Mouse (Mus musculus) forebrain, embryonic 12.5 days (tissue): ENCODE data around the gene Lmo1. TPM values are rescaled to one million over a fixed set of nuclear protein-coding genes. Genes with fewer than 3 reads are reported as not detected.
A peak's percentile ranks its signal among the peaks of the same experiment; 100 is the strongest.

Source experiments
- ATAC-seq: fragments of 200-750 bp; cut with Nextera tagmentation; 2 replicates; pipeline ENCODE4 v1.8.0; 2017; ENCODE audit warnings: moderate TSS enrichment; ENCODE audit not compliant: low FRiP score
- H3K27ac ChIP-seq: fragments of 300-500 bp; sonication (generic); 2 replicates; pipeline ENCODE4 v1.5.1; 2016; ENCODE audit warnings: mild to moderate bottlenecking
- H3K27me3 ChIP-seq: fragments of 300-500 bp; sonication (generic); 2 replicates; pipeline ENCODE4 v1.6.1; 2016; ENCODE audit warnings: mild to moderate bottlenecking
- H3K36me3 ChIP-seq: fragments of 300-500 bp; sonication (generic); replicated peaks from 2 replicates; pipeline ENCODE4 v1.6.1; 2016; ENCODE audit warnings: mild to moderate bottlenecking
- H3K4me1 ChIP-seq: fragments of 300-500 bp; sonication (generic); 2 replicates; pipeline ENCODE4 v1.6.1; 2016
- H3K4me2 ChIP-seq: fragments of 300-500 bp; sonication (generic); 2 replicates; pipeline ENCODE4 v1.6.1; 2016; ENCODE audit warnings: mild to moderate bottlenecking, moderate library complexity
- H3K4me3 ChIP-seq: fragments of 300-500 bp; sonication (generic); replicated peaks from 2 replicates; pipeline ENCODE4 v1.5.1; 2016; ENCODE audit warnings: mild to moderate bottlenecking
- H3K9ac ChIP-seq: fragments of 300-500 bp; sonication (generic); 2 replicates; pipeline ENCODE4 v1.6.1; 2016; ENCODE audit warnings: mild to moderate bottlenecking
- H3K9me3 ChIP-seq: fragments of 300-500 bp; sonication (generic); 2 replicates; pipeline ENCODE4 v1.6.1; 2016
- WGBS: fragments of 180-500 bp; shearing (Covaris S2); methylation state at CpG from one replicate; pipeline ENCODE4 v1.1.7; 2016; 5-methylcytosine and 5-hydroxymethylcytosine counted together
- polyA plus RNA-seq: library from polyadenylated mRNA; unstranded; fragments of >200 nt; fragmentation: Nextera tagmentation; extraction: Ambion mirVana; gene quantifications from 2 replicates; pipeline ENCODE4 v1.2.1, GENCODE M21; 2016

Lmo1 gene
- polyA plus RNA-seq, 1 experiment from 2014 or later, result 119 TPM

DNA sequence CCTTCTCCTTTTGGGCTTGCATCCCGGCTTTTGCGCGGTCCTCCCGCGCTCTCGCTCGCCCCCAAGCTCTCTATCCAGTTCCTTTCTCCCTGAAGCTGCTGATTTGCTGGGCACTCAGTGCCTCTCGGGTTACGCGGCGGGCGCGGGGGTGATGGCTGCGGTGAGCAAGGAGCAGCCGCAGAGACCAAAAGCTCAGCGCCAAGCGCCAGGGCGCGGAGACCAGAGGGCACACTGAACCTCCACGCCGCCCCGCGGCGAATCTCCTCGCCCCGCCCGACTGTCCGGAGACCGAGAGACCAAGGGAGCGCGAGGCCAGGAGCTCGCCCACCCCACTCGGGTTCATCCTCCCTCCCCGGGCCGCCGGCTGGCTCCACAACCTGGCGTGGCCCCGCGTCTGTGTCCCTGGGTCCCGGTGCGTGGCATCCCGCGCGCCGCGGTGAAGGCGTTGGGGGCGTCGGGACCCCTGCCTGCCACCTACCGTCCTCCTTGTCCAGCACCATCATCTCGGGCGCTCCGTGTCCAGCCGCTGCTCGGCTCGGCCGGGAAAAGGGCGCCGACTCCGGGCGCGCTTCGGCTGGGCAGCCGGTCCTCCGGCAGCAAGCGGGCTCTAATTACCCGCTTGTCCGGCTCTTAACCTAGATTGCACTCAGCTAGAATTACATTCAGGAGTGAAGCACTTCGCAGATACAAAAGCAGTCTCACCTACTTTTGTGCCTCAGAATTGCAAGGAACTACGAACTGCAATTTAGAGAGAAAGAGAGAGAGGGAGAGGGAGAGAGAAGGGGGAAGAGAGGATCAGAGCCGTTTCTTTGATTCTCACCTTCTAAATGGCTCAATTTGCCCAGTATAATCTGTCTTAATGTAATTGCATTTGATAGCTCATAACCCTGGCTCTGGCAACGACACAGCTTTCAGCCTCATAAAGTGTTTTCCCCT is 5.2 kb downstream of the Lmo1 start:
- Histone ChIP-seq H3K9me3 (no peaks in the 10 kb centered on the region), H3K4me1 (peaks cover 85% of the 10 kb centered on the region), H3K27me3 (peaks cover 84% of the 10 kb centered on the region), H3K4me2 (peak overlapping the region; percentile 96), H3K4me3 (peak overlapping the region; percentile 69), H3K36me3 (no peaks in the 10 kb centered on the region), H3K27ac (peak overlapping the region; percentile 84), H3K9ac (peak overlapping the region; percentile 82)
- WGBS, result 1% methylated on average over 68 of the region's 72 CpGs
- peak; percentile 7 for ATAC-seq

DNA sequence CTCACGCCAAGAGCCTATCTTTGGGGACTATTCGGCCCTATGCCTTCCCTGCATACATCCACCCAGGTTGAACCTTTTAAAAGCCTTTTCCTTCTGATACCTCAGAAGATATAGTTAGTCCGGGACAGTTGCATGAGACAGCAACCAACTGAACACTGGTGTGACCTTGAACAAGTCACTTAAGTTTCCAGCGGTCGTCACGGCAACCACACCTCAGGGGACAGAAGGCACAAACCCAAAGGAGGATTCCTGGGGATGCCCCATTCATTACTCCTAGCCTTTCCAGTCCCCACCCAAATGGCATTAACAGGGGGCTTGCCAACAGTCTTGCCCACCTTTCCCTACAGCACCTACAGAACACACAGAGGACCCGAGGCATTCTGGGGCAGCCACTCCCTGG is 6.3 kb downstream of the Lmo1 start:
- WGBS, result 88% methylated on average over 7 of the region's 7 CpGs
- ATAC-seq, result no peak
- Histone ChIP-seq H3K27ac (no peak overlapping the region), H3K9me3 (no peaks in the 10 kb centered on the region), H3K4me3 (peak overlapping the region; percentile 69), H3K27me3 (peaks cover 86% of the 10 kb centered on the region), H3K4me2 (peak overlapping the region; percentile 96), H3K4me1 (peaks cover 78% of the 10 kb centered on the region), H3K36me3 (no peaks in the 10 kb centered on the region), H3K9ac (0 out of 2 replicates have a peak overlapping the region, but pooled peaks have one; percentile 82)

DNA sequence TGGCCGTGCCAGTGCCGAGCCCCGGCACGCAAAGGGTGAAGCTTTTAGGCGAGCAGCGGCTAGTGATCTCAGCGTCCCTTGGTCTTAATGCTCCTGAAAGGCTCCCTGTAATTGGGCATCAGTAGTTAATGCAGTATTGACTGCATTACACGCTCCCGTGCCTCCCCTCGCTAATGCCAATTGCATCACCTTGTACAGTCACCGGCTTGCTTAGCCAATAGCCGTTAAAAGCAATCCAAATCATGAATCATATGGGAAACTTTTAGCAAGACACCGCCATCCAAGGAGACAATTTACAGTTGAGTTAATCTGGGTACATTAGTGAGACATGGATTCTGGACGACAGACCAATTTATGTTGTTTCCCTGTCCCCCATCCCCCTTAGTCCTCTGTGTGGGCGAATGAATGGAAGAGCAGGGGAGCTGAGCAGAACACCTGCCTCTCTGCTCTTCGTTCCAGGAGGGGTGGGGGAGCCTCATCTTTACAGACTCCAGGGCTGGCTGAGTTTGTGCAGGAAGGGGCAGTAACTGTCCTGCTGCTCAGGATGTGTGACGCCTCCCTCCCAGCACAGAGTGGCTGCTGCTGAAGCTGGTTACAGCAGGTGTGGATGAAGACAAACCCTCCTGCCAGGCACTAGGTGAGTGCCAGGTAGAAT is 8.9 kb downstream of the Lmo1 start:
- H3K27me3 ChIP-seq, result peaks cover 73% of the 10 kb centered on the region
- H3K4me1 ChIP-seq, result peaks cover 64% of the 10 kb centered on the region
- H3K36me3 ChIP-seq, result no peaks in the 10 kb centered on the region
- H3K4me3 ChIP-seq, result peak overlapping the region; percentile 14
- H3K27ac ChIP-seq, result peak overlapping the region; percentile 78
- no peaks in the 10 kb centered on the region for H3K9me3 ChIP-seq
- peak overlapping the region; percentile 43 for H3K4me2 ChIP-seq
- peak overlapping the region; percentile 36 for H3K9ac ChIP-seq
- peak; percentile 80 for ATAC-seq
- WGBS, result 18% methylated on average over 17 of the region's 17 CpGs

DNA sequence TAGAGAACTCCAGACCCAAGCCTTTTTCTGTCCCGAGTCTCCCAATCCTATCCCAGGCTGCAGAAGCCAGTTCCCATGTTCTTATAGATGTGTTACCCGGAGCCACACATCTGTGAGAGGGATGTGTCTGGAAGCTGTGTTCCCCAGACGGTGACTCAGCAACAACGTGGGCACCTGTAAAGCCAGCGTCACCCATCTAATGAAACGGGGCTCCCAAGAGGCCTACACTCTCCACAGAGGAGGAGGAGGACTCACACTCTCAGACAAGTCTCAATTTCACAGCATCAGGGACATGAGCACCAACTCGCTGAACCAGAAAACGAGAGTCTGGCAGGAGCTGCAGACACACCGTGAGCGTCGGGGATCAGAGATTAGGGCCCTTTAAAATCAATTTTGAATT is 20.7 kb downstream of the Lmo1 start:
- no peak for ATAC-seq
- Histone ChIP-seq H3K4me1 (peaks cover 44% of the 10 kb centered on the region), H3K27ac (0 out of 2 replicates have a peak overlapping the region, but pooled peaks have one; percentile 5), H3K36me3 (peaks cover 2% of the 10 kb centered on the region; the same call in 1 of the 2 replicates), H3K4me2 (no peak overlapping the region), H3K9ac (no peak overlapping the region), H3K9me3 (no peaks in the 10 kb centered on the region), H3K27me3 (peaks cover 68% of the 10 kb centered on the region), H3K4me3 (no peak overlapping the region)
- WGBS, result 46% methylated on average over 11 of the region's 11 CpGs

DNA sequence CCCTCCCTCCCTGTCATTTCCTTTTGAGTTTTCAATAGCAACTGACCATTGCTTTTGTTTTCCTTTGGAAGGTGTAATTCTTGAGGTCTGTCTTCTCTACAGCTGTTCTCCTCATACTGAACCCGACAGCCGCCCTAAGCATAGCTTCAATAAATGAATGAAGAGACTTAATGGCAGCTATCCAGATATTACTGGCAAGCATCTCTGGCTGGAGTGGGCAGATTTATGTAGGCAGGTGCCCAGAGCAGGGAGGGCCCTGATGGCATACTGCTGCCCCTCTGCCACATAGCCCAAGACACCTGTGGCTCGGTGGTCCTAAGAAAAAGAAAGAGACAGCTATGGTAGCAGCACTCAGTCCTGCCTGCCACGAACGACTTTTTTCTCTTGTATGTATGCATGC is 21.5 kb downstream of the Lmo1 start:
- Histone ChIP-seq H3K4me1 (peaks cover 44% of the 10 kb centered on the region), H3K9ac (no peak overlapping the region), H3K27ac (no peak overlapping the region), H3K27me3 (peaks cover 72% of the 10 kb centered on the region), H3K4me3 (no peak overlapping the region), H3K9me3 (no peaks in the 10 kb centered on the region), H3K4me2 (no peak overlapping the region), H3K36me3 (peaks cover 3% of the 10 kb centered on the region; the same call in 1 of the 2 replicates)
- no peak for ATAC-seq
- 68% methylated on average over 5 of the region's 5 CpGs for WGBS

DNA sequence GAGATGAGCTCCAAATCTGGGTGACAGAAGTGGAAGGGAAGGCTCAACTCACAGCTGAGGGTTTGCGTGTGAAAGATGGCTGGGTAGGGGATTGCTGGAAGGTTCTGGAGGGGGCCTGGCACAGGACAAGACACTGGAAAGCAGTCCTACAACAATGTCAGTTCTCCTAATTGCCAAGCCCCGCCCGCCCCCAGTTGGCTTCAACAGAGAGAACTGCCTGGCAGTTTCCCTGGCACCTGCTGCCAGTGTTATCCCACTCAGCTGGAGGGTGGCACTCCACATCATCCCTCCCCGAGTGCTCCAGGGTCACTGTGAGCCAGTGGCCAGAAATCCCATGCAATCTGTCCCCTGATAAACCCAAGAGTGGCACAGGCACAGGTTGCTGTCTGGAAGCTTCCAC is 23.9 kb downstream of the Lmo1 start:
- whole genome bisulfite sequencing, result 92% methylated on average over 4 of the region's 4 CpGs
- peaks cover 3% of the 10 kb centered on the region; the same call in 1 of the 2 replicates for H3K36me3 ChIP-seq
- H3K4me3 ChIP-seq, result no peak overlapping the region
- H3K9me3 ChIP-seq, result 0 out of 2 replicates have a peak, but pooled peaks cover 3% of the 10 kb centered on the region
- peaks cover 75% of the 10 kb centered on the region for H3K27me3 ChIP-seq
- peaks cover 44% of the 10 kb centered on the region for H3K4me1 ChIP-seq
- no peak overlapping the region for H3K9ac ChIP-seq
- no peak for ATAC-seq
- no peak overlapping the region for H3K27ac ChIP-seq
- H3K4me2 ChIP-seq, result no peak overlapping the region

DNA sequence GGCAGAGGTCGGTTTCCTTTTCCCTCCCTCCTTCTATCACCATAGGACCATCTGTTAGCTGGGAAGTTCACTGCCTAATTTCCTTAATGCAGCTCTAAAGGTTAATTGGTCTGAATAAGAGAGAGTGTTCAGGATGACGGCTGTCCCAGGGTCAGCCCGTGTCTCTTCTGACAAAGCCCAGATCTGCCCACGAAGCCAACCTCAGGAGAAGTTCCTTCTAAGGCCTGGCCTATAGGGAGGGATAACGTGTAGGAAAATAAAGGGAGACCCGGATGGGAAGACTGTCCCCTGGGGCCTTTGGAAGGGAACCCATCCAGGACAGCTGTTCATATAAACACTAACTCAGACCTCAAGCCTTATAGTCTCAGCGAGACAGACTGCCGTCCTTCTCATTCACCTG is 29.8 kb downstream of the Lmo1 start:
- Histone ChIP-seq H3K27me3 (peaks cover 79% of the 10 kb centered on the region), H3K4me1 (peaks cover 65% of the 10 kb centered on the region), H3K36me3 (peaks cover 7% of the 10 kb centered on the region), H3K9ac (no peak overlapping the region), H3K9me3 (0 out of 2 replicates have a peak, but pooled peaks cover 3% of the 10 kb centered on the region), H3K4me3 (no peak overlapping the region), H3K4me2 (no peak overlapping the region), H3K27ac (no peak overlapping the region)
- 48% methylated on average over 8 of the region's 8 CpGs for WGBS
- no peak for ATAC-seq

DNA sequence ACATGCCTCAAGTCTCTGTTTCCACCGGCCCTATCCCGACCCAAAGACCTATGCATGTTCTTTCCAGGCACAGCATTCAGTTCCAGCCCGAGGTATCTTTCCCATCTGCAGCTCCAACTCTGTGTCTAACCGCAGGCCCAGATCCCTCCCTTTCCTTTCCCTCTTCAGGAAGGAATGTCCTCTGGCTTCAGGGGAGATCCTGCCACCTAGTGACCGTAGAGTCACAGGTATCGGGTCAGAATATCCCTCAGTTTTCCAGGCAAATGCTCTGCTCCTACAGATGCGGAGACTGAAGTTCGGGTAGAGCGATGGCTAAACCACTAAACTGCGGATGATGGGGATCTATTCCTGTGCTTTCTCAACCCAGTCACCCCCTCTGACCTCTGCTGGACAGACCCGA is 30.3 kb downstream of the Lmo1 start:
- Histone ChIP-seq H3K36me3 (peaks cover 7% of the 10 kb centered on the region), H3K9ac (no peak overlapping the region), H3K9me3 (0 out of 2 replicates have a peak, but pooled peaks cover 3% of the 10 kb centered on the region), H3K4me1 (peaks cover 65% of the 10 kb centered on the region), H3K27me3 (peaks cover 76% of the 10 kb centered on the region), H3K4me3 (no peak overlapping the region), H3K27ac (no peak overlapping the region), H3K4me2 (no peak overlapping the region)
- WGBS, result 62% methylated on average over 11 of the region's 11 CpGs
- ATAC-seq, result no peak

DNA sequence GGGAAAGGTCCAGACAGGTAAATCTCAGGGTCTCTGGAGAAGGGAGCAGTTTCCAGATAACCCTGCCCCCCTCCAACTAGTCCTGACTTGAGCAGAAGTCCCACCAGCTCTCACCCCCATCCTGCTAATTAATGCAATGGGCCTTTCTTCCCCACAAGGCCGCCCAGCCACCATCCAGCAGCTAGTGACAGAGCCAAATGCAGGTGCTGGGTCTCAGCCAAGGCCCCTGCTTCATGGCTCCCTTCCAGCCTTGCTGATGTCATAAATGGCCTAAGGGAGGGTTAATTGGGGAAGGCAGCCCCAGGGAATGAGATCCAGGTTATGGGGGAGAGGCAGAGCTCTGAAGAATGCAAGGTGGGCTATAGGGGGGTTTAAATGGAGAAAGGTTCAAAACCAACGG is 32.4 kb downstream of the Lmo1 start:
- H3K27me3 ChIP-seq, result peaks cover 75% of the 10 kb centered on the region
- WGBS, result 41% methylated on average over 2 of the region's 2 CpGs
- no peaks in the 10 kb centered on the region for H3K9me3 ChIP-seq
- ATAC-seq, result peak; percentile 65; the same call in 1 of the 2 replicates
- H3K27ac ChIP-seq, result no peak overlapping the region; the same call in 1 of the 2 replicates
- H3K36me3 ChIP-seq, result peaks cover 14% of the 10 kb centered on the region
- H3K4me1 ChIP-seq, result peaks cover 65% of the 10 kb centered on the region
- no peak overlapping the region for H3K4me2 ChIP-seq
- H3K9ac ChIP-seq, result no peak overlapping the region
- H3K4me3 ChIP-seq, result no peak overlapping the region

DNA sequence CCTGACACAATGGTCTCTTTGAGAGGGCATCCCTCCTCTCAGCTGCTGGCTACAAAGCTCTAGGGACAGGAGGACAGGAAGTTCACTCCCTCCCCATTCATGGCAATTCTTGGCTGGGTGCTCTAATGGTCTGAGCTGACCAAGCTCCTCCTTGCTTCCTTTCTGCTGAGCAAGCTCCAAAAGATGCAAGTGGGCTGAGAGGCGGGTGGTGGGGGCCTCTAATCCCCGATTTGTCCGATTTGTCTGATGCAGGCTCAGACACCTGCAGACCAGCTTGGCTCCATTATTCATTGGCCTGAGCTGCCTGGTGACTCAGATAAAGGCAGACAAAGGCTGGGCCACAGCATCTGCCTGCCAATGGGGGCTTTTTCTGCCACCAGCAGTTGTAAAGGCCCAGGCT is 33.3 kb downstream of the Lmo1 start:
- Histone ChIP-seq H3K36me3 (peaks cover 21% of the 10 kb centered on the region), H3K27me3 (peaks cover 74% of the 10 kb centered on the region), H3K4me2 (0 out of 2 replicates have a peak overlapping the region, but pooled peaks have one; percentile 3), H3K4me1 (peaks cover 63% of the 10 kb centered on the region), H3K9ac (no peak overlapping the region), H3K9me3 (no peaks in the 10 kb centered on the region), H3K27ac (peak overlapping the region; percentile 51), H3K4me3 (no peak overlapping the region)
- WGBS, result 8% methylated on average over 3 of the region's 3 CpGs
- no peak for ATAC-seq

DNA sequence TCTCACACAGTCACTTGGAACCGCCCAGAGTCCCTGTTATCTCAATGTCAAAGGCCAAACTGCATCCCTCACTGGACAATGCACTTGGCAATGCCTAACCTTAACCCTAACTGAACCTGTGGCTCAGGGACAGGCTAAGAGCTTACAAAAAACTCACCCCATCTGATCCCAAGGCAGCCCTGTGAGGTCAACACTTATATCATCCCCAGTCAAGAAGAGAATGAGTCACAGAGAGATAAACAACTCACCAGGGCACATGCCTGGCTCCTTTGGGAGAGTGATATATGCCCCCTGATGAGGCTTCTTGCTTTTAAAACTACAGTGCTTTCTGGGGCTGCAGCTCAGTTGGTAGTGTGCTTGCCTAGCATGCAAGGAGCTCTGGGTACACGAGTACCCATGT is 34.0 kb downstream of the Lmo1 start:
- Histone ChIP-seq H3K4me3 (no peak overlapping the region), H3K36me3 (peaks cover 23% of the 10 kb centered on the region), H3K4me1 (peaks cover 56% of the 10 kb centered on the region), H3K9me3 (no peaks in the 10 kb centered on the region), H3K27ac (no peak overlapping the region), H3K9ac (no peak overlapping the region), H3K27me3 (peaks cover 70% of the 10 kb centered on the region), H3K4me2 (no peak overlapping the region)
- WGBS, result 69% methylated on average over 2 of the region's 2 CpGs
- no peak for ATAC-seq

DNA sequence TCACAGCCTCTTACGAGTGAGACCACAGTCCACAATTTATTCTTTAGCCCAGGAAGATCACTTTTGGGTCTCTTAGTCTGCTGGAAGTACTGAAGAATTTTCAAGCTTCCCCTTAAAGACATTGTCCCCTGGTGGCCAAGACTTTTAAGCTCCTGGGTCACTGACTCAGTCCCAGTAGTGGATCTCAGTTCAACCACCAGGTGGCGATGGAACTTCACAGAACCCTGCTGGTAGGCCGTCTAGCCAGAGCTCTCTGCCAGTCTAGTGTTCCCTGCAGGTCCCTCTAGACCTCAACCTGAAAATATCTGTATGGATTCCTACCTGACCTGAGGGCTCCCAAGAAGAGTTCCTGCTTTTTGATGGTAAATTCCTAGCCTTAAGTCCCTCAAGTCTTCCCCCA is 35.6 kb downstream of the Lmo1 start:
- no peak overlapping the region for H3K9ac ChIP-seq
- WGBS, result 20% methylated on average over 3 of the region's 3 CpGs
- peaks cover 27% of the 10 kb centered on the region for H3K36me3 ChIP-seq
- peak; percentile 75 for ATAC-seq
- no peak overlapping the region for H3K4me2 ChIP-seq
- H3K27me3 ChIP-seq, result peaks cover 56% of the 10 kb centered on the region
- H3K4me1 ChIP-seq, result peaks cover 40% of the 10 kb centered on the region
- H3K9me3 ChIP-seq, result no peaks in the 10 kb centered on the region
- no peak overlapping the region for H3K4me3 ChIP-seq
- no peak overlapping the region for H3K27ac ChIP-seq
